Mouse (Mus musculus): ENCODE measurements around the gene Hspg2. TPM values are rescaled to one million over a fixed set of nuclear protein-coding genes. Genes with fewer than 3 reads are reported as not detected.

The Hspg2 gene
- polyA plus RNA-seq, 1 experiment from 2014 or later: 3.2 TPM

DNA sequence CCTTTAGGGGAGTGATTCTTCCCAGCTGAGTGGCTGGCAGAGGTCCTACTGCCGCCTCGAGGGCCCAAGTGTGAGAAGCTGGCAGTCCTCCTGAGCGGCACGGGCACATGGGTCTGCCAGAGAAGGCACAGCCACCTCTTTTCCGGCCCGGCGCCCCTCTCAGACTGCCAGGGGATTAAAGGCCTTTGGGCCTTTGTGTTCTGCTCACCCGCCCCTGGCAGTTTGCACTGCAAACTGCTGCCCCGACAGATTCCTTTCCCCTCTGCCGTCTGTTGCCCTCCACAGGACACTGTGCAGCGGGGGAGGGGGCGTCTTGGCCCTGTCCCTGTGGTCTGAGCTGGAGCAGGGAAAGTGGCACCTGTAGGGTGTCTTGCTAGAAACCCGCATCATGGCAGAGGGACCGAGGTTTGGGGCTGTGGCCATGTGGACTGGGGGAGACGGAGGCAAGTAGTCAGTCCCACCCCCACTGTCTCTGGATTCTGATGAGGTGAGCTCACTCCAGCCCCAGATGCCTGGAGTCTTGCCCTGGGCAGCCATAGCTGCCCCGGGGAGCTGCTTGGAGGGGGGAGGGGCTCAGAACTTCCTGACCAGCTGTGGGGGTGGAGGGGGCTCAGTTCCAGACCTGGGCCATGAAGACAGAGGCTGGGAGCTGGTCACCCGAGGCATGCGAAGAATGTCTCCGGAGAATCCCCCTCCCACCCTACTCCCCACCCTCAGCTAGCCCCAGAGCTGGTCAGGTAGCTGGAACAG, 26.4 kb downstream of the Hspg2 start:
- Histone ChIP-seq H3K4me1 (replicated peaks) (peaks cover 40% of the 10 kb centered on the region), H3K27ac (peak overlapping the region; percentile 50), H3K4me2 (no peak overlapping the region), H3K9me3 (replicated peaks) (no peaks in the 10 kb centered on the region), H3K27me3 (no peaks in the 10 kb centered on the region), H3K9ac (0 out of 2 replicates have a peak overlapping the region, but pooled peaks have one; percentile 4), H3K4me3 (replicated peaks) (no peak overlapping the region), H3K36me3 (no peaks in the 10 kb centered on the region)
- 43% methylated on average over 19 of the region's 19 CpGs for WGBS (ENCODE audit: insufficient replicate concordance)
- no peak for ATAC-seq (ENCODE audit: low read depth)
- no peak for DNase-seq

DNA sequence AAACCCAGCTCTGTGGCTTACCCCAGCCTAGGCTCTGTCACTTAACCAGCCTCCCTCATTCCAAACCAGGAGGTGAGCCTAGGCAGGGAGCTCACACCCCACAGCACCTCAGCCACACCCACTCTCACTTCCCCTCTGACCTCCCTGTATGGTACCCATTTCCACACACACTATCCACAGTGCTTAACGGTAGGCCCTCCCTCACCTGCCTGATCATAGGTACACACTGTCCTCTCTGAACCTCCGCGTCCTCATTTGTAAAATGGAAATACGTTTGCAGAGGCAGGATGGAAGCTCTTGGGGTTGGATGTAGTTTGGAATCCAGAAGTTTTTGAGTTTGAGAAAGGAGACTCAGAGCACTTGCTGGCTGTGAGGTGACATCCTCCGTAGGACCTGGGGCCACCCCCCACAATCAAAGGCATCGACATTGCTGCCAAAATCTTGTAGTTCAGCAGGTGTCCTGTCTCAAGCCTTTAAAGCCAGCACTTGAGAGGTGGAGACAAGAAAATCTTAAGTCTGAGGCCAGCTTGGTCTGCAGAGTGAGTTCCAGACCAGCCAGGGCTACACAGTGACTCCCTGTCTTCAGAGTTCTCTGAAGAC, 27.0 kb downstream of the Hspg2 start:
- DNase-seq (no peak), ATAC-seq (ENCODE audit: low read depth) (no peak)
- Histone ChIP-seq H3K27ac (no peak overlapping the region), H3K36me3 (no peaks in the 10 kb centered on the region), H3K27me3 (no peaks in the 10 kb centered on the region), H3K4me3 (replicated peaks) (no peak overlapping the region), H3K9ac (no peak overlapping the region), H3K4me2 (no peak overlapping the region), H3K9me3 (replicated peaks) (no peaks in the 10 kb centered on the region), H3K4me1 (replicated peaks) (peaks cover 34% of the 10 kb centered on the region)
- 67% methylated on average over 6 of the region's 6 CpGs for WGBS (ENCODE audit: insufficient replicate concordance)

DNA sequence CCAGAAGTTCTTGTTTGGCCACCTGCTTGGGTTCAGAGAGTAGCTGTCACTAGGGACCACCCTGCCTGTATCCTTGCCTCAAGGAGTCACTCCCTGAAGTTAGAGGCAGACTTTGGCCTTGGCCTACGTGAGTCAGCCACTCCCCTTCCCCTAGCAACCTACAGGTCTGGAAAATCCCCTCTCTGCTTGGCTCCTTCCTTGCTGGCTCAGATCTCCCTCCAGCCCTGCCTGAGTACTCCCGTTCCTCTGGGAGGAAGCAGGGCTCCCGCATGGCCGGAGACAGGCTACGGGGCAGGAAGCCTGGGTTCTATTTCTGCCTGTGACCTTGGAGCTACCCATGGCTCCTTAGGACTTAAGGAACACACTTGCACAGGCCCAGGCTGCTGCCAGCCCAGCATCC, 28.8 kb downstream of the Hspg2 start:
- no peak overlapping the region for H3K4me2 ChIP-seq
- 66% methylated on average over 5 of the region's 5 CpGs for WGBS (ENCODE audit: insufficient replicate concordance)
- no peak overlapping the region for H3K4me3 ChIP-seq (replicated peaks)
- no peak overlapping the region for H3K27ac ChIP-seq
- peaks cover 3% of the 10 kb centered on the region; the same call in 1 of the 2 replicates for H3K36me3 ChIP-seq
- no peak overlapping the region for H3K9ac ChIP-seq
- H3K4me1 ChIP-seq (replicated peaks): peaks cover 34% of the 10 kb centered on the region
- ATAC-seq (ENCODE audit: low read depth): peak; percentile 19; the same call in 1 of the 2 replicates
- no peak for DNase-seq
- no peaks in the 10 kb centered on the region for H3K9me3 ChIP-seq (replicated peaks)
- no peaks in the 10 kb centered on the region for H3K27me3 ChIP-seq

DNA sequence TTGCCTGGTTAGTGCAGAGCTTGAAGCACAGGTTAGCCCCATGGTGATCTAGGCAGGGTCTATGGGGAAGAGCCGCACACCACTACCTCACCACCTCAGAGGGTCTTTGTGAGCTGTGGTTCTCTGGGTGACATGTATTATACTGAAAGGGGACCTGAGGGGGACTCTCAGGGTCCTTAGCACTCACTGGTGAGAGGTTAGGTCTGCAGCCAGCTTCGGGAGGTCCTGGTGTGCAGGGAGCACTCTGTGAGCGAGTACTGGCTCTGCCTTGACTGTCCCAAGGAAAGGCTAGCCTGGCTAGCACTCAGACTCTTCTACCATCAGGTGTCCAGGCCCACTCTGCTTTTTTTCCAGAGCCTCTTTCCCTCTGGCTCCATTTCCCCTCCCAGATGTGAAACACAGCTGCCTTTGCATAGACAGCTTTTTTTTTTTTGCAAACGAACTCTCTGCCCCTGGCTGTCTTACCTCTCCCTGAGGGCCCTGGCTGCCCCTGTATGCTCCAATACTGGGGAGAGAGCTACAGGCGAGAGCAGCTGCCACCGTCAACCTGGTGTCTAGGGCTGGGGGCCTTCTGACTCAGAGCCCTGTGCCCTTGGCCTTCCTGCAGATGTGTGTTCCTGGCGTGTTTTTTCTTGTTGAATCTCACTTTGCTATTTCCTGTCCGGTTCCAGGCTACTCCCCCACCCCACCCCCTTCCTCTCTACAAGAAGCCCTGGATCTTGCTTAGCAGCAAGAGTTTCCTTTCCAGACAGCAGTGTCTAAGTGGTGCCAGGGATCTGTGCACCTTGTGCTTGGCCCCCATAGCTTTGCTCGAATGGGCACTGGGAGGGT, 29.5 kb downstream of the Hspg2 start:
- Histone ChIP-seq H3K4me3 (replicated peaks) (no peak overlapping the region), H3K36me3 (peaks cover 4% of the 10 kb centered on the region; the same call in 1 of the 2 replicates), H3K4me1 (replicated peaks) (peaks cover 36% of the 10 kb centered on the region), H3K4me2 (no peak overlapping the region), H3K27me3 (no peaks in the 10 kb centered on the region), H3K9ac (no peak overlapping the region), H3K27ac (peak overlapping the region; percentile 47), H3K9me3 (replicated peaks) (no peaks in the 10 kb centered on the region)
- 43% methylated on average over 9 of the region's 9 CpGs for WGBS (ENCODE audit: insufficient replicate concordance)
- ATAC-seq (ENCODE audit: low read depth) (no peak), DNase-seq (no peak)

DNA sequence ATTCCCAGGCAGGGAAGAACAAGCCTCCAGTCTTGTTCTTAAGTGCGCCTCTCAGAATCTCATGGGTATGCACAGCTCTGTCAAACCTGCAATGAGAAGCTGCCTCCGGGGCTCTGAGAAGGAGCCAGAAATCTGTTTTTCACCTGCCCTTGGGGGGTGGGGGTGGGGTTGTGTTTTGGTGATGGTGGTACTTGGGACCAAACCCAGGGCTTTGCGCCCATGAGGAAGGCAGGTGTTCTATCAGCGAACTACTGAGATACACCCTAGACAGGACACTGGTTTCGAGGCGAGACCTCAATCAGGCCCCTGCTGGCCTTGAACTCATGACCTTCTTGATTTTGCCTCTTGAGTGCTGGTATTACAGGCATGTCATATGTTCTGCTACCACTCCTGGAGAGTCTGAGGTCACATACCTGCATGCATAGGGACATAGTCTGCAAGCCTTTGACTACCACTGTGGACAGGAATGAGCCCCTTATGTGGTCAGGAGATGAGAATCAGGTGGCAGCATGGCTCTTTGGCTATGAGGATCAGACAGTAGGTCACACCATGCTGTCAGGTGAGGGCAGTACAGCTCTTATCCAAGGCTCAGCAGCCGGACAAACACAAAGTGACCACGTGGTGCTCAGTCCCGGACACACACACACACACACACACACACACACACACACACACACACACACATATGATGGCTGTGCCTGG, 30.5 kb downstream of the Hspg2 start:
- Histone ChIP-seq H3K4me1 (replicated peaks) (peaks cover 40% of the 10 kb centered on the region), H3K27me3 (no peaks in the 10 kb centered on the region), H3K27ac (no peak overlapping the region), H3K9ac (no peak overlapping the region), H3K4me2 (no peak overlapping the region), H3K36me3 (peaks cover 12% of the 10 kb centered on the region; the same call in 1 of the 2 replicates), H3K4me3 (replicated peaks) (no peak overlapping the region), H3K9me3 (replicated peaks) (no peaks in the 10 kb centered on the region)
- WGBS (ENCODE audit: insufficient replicate concordance): 69% methylated on average over 9 of the region's 9 CpGs
- ATAC-seq (ENCODE audit: low read depth) (no peak), DNase-seq (no peak)

DNA sequence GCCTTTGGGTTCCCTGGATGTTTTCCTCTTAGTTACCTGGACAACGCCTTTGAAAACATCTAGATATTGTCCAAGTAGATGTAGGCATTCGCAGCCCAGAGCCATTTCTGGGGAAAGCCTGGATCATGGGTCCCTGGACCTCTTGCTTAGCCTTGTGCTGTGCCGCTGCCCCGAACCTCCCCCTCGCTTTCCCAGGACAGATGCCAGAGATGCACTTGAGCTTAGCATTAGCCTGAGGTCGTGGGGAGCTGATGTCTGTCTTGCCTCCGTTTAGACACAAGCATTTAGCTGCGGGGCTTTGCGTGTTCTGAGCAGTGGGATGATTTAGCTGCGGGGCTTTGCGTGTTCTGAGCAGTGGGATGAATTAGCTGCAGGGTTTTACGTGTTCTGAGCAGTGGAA, 31.6 kb downstream of the Hspg2 start:
- Histone ChIP-seq H3K36me3 (peaks cover 12% of the 10 kb centered on the region; the same call in 1 of the 2 replicates), H3K4me1 (replicated peaks) (peaks cover 30% of the 10 kb centered on the region)

DNA sequence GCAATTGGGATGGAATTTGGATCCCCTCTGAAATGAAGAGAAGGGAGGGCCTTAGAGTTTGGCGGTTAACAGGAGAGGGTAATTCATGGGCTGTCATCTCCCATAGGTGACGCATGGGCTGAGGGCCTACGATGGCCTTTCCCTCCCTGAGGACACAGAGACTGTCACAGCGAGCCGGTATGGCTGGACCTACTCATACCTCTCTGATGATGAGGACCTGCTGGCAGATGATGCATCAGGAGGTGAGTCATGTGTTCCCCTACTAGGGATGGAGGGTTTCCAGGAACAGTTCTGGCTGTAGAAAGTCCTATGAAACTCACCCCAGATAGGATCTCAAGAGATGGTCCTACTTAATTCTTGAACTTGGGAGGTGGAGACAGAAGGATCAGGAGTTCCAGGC, 32.4 kb downstream of the Hspg2 start:
- peaks cover 29% of the 10 kb centered on the region for H3K4me1 ChIP-seq (replicated peaks)
- DNase-seq: no peak
- H3K9ac ChIP-seq: no peak overlapping the region
- no peak for ATAC-seq (ENCODE audit: low read depth)
- no peak overlapping the region for H3K27ac ChIP-seq
- no peaks in the 10 kb centered on the region for H3K27me3 ChIP-seq
- no peak overlapping the region for H3K4me3 ChIP-seq (replicated peaks)
- H3K4me2 ChIP-seq: no peak overlapping the region
- WGBS (ENCODE audit: insufficient replicate concordance): 82% methylated on average over 5 of the region's 5 CpGs
- peaks cover 12% of the 10 kb centered on the region; the same call in 1 of the 2 replicates for H3K36me3 ChIP-seq
- H3K9me3 ChIP-seq (replicated peaks): no peaks in the 10 kb centered on the region

More for the DNA sequence above, 31.6 kb downstream of the Hspg2 start:
- no peak overlapping the region for H3K4me2 ChIP-seq
- DNase-seq (no peak), ATAC-seq (ENCODE audit: low read depth) (no peak)
- no peaks in the 10 kb centered on the region for H3K9me3 ChIP-seq (replicated peaks)
- 73% methylated on average over 12 of the region's 12 CpGs for WGBS (ENCODE audit: insufficient replicate concordance)
- no peak overlapping the region for H3K9ac ChIP-seq
- no peak overlapping the region for H3K27ac ChIP-seq
- no peak overlapping the region for H3K4me3 ChIP-seq (replicated peaks)
- H3K27me3 ChIP-seq: no peaks in the 10 kb centered on the region

DNA sequence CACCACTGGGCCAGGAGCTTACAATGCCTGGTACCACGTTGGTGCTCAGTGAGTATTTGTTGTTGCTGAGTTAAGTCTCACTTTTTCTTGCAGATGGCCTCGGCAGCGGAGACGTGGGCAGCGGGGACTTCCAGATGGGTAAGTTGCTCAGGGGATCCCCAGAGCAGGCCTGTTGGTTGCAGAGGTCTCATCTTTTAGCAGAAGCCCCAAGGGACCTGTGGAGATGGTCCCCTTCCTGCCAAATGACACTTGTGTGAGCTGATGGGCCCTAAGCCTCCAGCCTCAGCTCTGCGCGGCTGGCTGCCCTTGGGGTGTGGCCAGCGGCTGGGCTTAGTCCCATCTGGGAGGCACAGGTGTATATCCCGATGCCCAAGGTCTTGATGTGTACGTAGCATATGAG, 33.6 kb downstream of the Hspg2 start:
- DNase-seq (no peak), ATAC-seq (ENCODE audit: low read depth) (no peak)
- Histone ChIP-seq H3K9ac (no peak overlapping the region), H3K4me1 (replicated peaks) (peaks cover 27% of the 10 kb centered on the region), H3K27ac (no peak overlapping the region), H3K9me3 (replicated peaks) (no peaks in the 10 kb centered on the region), H3K4me2 (no peak overlapping the region), H3K4me3 (replicated peaks) (no peak overlapping the region), H3K36me3 (peaks cover 12% of the 10 kb centered on the region; the same call in 1 of the 2 replicates), H3K27me3 (no peaks in the 10 kb centered on the region)
- WGBS (ENCODE audit: insufficient replicate concordance): 82% methylated on average over 10 of the region's 10 CpGs

DNA sequence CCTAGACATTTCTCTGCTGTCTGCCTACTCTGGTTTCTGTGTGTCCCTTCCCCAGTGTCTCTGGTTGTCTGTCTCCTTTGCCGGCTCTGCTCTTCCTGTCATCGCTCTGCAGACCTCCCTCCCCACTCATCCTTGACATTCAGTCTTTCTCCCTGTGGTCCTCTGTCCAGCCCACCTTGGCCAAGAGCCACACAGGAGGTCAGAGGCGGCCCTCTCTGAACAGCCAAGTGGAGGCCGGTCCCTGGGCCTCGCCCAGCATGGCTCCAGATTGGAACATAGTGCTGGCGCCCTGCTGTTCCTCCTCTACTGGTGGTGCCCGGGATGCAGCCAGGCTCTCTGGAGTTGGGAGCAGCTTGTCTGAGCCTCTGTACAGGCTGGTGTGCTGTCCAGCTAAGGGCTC, 34.2 kb downstream of the Hspg2 start:
- peaks cover 12% of the 10 kb centered on the region; the same call in 1 of the 2 replicates for H3K36me3 ChIP-seq
- H3K4me2 ChIP-seq: no peak overlapping the region
- ATAC-seq (ENCODE audit: low read depth) (no peak), DNase-seq (no peak)
- no peaks in the 10 kb centered on the region for H3K9me3 ChIP-seq (replicated peaks)
- no peak overlapping the region for H3K9ac ChIP-seq
- H3K4me1 ChIP-seq (replicated peaks): peaks cover 21% of the 10 kb centered on the region
- H3K27ac ChIP-seq: no peak overlapping the region
- no peak overlapping the region for H3K4me3 ChIP-seq (replicated peaks)
- WGBS (ENCODE audit: insufficient replicate concordance): 72% methylated on average over 7 of the region's 7 CpGs
- no peaks in the 10 kb centered on the region for H3K27me3 ChIP-seq

DNA sequence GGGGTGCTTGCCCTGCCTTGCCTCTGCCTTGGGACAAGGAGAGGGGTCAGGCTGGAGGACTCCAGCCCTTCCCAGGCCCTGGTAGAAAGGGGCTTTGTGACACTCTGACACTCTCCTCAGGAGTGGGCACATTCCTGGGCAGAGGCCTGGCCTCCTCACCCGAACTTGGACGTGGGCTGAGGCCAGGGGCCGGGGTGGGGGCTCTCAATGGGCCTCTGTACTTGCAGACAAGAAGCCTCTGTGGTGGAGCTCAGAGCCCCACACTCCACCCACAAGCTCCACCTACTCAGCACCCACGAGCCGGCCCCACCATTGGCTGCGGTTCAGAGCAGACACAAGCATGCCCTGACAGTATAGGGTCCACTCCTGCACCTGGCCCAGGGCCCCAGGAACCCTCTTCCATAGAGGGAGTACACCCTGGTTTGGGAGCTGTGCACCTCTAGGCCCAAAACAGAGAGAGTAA, 35.0 kb downstream of the Hspg2 start:
- Histone ChIP-seq H3K27ac (no peak overlapping the region), H3K4me3 (replicated peaks) (no peak overlapping the region), H3K4me1 (replicated peaks) (peaks cover 14% of the 10 kb centered on the region), H3K9ac (no peak overlapping the region), H3K9me3 (replicated peaks) (no peaks in the 10 kb centered on the region), H3K36me3 (peaks cover 12% of the 10 kb centered on the region; the same call in 1 of the 2 replicates), H3K4me2 (no peak overlapping the region), H3K27me3 (no peaks in the 10 kb centered on the region)
- DNase-seq (no peak), ATAC-seq (ENCODE audit: low read depth) (no peak)
- WGBS (ENCODE audit: insufficient replicate concordance): 44% methylated on average over 6 of the region's 6 CpGs

All from liver, embryonic 13.5 days (tissue).